Mouse (Mus musculus) layer of hippocampus, postnatal 36 days (tissue): ENCODE measurements around the gene Phlda1. TPM values are rescaled to one million over a fixed set of nuclear protein-coding genes. Genes with fewer than 3 reads are reported as not detected.
"Not testable (repeated sequence)": the region's sequence is repeated elsewhere in the genome, so short reads cannot be mapped to it uniquely, and the experiment has no call there.

Source experiments
- DNase-seq, 2 experiments: peaks; one replicate each; pipeline ENCODE4 v3.0.0; 2022
- total RNA-seq, 2 experiments: library from RNA; stranded (reverse); gene quantifications; 2 replicates each; pipeline ENCODE4 v1.2.3; 2021

Phlda1 gene
- 10 to 100 TPM; 18.1 to 19.1 TPM for total RNA-seq

DNA sequence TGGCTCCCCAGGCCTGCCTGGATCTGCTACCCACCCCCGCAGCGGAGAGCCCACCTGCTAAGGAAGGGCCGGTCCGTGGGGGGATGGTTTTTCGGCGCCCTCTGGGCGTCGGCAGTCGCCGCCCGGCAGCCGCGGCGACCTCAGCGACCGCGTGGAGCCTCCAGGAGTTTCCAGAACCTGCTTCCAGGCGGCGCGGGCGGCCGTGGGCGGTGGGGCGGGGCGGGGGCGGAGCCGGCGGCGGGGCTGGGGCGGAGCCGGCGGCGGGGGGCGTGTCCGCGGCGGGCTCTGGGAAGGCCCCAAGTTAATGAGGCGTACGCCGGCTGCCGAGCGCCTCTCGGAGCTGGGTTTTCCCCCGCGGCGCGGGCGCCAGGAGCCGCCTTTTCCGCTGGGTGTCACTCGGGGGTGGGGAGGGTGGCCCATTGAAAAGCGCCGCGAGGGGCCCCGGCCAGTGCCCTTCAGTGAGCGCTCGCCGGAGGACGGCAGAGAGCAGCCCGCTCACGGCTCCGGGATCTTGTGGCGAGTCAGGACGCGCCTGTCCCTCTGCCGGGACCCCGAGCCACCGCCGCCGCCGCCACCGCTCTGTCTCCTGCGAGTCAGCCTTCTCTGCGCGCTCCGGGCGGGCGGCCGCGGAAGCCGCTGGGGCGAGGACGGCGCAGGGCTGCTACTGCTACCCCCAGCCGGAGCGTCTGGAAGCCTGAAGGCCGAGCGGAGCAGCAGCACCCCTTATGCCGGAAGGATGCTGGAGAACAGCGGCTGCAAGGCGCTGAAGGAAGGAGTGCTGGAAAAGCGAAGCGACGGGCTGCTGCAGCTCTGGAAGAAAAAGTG is at the start of gene Phlda1:
TSS of gene Phlda1 (plus strand) at position 186 of the 825 bp plus-strand sequence.
- peak; percentile 94 for DNase-seq

DNA sequence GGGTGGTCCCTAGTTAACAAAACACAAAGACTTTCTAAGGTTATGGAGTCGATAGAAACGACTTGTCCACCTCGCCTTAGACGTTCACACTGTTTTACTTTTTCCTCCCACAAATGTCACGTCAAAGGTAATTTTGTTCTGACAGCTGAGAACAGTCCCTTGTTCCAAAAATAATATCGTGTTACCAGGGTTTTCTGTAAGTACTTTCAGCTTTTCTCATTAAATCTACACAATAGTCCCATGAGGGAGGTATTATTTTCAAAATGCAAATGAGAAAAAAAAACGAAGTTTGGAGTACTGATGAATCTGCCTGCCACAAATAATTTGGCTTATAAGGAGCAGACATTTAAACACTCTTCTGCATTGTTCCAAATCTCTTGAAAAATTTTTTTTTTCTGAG is 48.0 kb upstream of the Phlda1 start:
- DNase-seq: no peak

DNA sequence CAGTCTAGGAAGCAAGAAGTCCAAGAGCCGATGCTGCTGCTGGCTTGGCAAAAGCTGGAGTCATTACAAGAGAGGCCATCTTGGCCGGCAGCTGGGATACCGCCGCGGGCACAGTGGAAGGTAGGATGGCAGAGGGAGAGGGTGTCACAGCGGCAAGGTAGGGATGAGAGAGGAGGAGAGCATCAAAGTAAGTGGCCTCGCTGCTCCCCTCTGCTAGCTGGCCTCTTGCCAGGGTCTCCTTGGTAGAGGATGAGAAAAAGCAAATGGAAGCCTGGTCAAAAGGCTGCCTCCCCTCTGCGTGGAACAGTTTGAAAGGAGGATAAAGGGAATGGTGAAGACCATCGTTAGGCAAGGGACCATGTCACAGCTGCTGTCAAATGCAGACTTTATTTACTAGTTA is 47.0 kb upstream of the Phlda1 start:
- no peak for DNase-seq

DNA sequence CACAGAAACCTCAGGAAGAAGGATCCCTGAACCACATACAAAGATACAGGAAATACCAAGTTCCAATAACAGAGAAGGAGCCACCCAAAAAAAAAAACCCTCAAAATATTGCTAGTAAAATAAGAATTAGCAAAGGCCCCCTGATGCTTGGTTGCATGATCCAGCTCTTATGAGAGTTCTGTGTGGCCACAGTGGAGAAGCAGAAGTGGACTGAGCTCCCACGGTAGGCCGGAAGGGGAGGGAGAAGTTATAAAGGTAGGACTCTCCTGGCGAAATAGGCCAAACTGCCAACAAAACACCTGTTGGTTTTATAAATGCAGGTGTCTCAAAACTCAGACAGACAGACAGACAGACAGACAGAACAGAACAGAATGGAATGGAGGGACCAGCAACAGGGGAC is 46.2 kb upstream of the Phlda1 start:
- no peak for DNase-seq

DNA sequence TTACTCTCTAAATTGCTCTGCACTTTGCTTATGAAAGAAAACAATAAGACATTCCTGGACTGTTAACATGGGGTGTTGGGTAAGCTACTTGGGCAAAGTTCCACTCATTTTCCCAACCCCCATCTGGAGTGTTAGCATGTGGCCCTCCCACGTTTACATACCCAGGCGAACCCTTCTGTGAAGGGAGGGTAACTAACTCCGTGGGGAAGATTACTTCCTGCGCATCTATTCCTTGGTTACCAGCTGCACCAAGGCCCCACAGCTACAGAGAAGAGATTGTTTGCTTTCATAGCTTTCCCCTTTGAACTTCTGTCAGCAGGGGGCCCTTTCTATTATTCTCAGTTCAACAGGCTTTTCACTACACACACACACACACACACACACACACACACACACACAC is 45.7 kb upstream of the Phlda1 start:
- DNase-seq: no peak

DNA sequence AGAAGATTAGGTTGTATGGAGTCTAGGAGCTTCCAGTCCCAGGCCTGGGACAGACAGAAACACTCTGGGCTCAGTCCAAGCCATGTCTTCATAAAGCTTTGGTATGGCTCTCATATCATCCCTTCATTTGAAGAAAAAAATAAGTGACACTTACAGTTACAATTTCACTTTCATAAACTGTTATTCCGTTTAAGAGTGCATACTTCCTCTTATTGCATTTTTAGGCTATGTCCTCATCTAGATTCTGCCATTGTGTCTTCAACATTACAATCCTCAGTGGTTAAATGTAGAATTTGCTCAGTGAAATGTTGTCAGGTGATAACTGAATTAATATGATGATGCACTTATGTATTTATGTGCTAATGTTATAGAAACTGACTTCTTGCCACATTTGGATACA is 41.3 kb upstream of the Phlda1 start:
- DNase-seq: no peak

DNA sequence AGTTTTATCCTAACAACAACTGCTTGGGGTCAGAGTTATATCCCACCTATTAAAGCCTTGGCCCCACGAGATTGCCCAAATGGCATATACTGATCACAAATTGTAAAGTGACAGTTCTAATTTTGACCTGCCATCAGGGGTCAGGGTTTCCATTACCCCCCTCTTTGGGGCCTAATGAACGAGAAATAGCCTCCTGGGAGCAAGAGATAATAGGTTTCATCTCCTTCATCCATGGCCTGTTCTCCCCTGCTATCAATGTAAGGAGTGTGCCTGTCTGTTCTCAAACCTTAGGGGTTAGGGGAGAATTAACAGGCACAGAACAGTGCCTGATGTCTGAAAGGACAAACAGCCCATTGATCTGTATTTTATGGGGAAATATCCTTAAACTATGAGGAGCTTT is 40.7 kb upstream of the Phlda1 start:
- DNase-seq: no peak

DNA sequence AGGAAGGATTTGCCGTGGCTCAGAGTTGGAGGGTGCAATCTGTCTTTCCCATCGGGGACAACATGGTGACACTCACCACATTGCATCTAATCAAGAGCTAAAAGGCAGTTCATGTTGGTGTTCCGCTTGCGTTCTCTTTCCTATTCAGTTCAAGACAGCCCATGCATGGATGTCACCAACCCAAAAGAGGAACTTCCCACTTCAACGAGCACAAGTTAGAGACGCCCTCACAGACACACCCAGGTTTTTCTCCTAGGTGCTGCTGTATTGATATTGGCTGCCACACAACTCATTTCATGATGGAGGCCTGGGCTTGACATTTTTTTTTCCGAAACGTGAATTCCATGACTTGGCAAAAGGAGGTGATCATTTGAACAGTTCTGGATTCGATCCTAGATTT is 34.9 kb upstream of the Phlda1 start:
- no peak for DNase-seq

DNA sequence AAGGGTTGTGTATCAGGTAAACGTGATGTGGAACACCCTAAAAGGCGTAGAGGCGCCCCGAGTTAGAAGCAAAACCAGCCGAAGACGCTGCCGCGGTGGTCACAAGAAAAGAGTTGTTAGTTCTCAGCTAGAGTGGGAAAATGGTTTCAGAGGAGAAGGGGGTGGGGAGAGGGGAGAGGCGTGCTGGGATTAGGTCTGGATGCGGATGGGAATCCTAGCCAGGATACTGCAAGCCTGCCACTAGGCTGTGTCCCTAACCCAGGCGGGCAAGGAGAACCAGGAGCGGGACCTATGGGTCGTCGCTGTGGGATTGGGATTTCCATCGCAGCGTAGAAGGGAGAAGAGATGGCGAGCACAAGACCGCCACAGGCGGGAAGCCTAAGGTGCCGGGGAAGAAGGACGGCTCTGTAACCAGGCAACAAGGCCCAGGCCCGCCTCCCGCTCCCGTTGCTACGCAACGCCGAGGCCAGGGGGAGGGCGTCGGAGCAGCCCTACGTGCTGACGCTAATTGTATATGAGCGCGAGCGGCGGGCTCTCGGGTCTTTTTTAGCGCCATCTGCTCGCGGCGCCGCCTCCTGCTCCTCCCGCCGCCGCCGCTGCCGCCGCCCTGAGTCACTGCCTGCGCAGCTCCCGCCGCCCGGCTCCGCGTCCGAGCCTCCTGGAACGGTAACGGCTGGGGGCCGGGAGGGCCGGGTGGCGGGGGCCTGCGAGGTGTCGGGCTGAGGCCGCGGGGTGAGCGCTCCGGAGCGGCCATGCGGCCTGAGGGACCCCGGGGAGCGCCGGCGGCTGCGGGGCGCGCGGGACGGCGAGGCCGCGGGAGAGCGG is 33.2 kb upstream of the Phlda1 start, which contains the start of gene Nap1l1:
TSS of gene Nap1l1 (plus strand) at position 538 of the 825 bp plus-strand sequence.
- peak; percentile 98 for DNase-seq

DNA sequence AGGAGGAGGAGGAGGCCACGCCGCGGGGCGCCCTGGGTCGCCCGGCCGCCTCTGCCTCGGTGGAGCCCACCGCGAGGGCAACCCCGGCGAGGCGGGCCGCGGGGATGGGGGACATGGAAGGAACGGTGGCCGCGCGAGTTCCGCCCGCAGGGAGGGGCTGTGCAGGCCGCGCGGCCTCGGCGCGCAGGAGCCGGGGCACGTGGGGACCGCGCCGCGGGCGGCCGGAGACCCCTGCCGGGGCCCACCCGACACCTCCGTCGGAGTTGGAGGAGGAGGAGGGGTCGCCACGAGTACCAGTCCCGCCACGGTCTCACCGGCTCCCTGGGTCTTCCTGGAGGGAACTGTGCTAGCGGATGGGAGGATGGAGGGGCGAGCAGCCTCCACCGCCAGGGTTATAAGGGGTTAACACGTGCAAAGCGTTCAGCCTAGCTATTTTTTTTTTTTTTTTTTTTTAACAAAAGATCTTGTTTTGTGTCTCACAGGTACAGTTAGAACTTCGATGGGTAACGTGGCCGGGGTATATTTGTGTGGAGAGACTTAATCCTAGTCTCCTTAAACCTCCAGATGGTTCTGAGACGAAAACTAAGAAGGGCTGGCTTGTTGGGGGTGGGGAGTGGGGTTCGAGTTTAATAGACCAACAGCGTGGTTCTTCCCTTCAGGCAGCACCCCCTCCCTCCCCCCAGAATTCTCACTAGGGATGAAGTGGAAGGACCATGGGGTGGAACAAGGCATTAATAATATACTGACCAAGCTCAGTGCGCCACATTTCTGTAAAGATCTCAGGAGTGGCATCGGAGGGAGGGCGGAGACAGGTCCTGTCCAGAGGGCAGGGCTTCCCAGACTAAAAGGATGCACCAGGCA is 32.3 kb upstream of the Phlda1 start:
- DNase-seq: peak in 1 of 2 experiments; percentile 49

DNA sequence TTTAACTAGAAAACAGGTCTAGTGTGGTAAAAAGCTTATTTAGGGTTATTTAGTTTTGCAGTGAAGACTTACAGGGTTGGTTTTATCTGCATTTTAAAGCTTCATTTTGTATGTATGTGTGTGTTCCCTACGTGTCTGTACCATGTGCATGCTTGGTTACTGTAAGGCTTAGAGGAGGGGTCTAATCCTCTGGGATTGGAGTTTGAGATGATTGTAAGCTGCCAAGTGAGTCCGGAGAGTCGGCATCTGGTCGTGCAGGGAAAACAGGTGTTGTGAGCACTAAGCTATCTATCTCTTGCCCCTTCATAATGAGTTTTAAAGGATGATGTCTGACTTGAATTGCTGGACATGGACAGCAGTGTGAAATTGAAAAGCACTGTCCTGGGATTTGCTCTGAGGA is 29.8 kb upstream of the Phlda1 start:
- no peak for DNase-seq

DNA sequence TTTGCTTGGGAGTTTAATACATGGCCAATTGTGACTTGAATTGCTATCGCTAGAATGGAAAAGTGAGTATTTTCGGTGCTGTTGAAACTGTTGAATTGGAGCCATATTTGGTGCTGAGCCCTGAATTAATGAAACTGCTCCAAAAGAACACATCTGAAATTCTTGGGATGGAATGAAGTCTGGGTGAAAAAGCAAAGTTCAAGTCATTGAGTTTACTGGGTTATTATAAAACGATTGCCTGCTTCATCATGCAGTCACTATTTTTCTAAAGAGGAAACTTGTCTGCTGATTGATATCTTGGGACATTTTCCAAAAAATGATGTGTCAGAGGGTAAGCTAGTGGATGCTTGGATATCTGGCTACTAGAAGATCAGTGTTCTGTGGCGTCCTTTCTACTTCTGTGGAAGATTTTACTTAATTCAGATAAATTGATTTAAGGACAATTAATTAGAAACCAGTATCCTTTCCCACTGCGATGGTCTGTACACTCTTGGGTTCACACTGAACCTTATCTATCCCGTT is 29.0 kb upstream of the Phlda1 start:
- DNase-seq: no peak

DNA sequence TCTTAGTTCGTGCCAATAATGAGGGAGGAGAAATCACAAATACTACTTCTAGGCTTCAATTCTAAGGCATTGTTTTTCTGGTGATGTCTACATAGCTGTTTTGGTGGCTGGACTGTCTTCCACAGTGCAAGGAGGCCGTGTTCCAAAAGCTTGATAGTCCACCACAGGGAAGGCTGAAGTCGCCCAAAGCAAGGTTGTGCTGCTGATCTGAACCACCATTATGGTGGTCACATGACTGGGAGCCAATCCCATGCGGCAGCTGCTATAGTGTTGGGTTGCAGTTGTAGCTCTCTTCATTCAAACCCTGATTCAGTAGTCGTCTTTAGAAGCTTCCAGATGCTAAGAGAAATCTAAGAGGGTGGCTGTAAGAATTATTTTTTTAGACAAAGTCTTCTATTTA is 26.5 kb upstream of the Phlda1 start:
- no peak for DNase-seq

DNA sequence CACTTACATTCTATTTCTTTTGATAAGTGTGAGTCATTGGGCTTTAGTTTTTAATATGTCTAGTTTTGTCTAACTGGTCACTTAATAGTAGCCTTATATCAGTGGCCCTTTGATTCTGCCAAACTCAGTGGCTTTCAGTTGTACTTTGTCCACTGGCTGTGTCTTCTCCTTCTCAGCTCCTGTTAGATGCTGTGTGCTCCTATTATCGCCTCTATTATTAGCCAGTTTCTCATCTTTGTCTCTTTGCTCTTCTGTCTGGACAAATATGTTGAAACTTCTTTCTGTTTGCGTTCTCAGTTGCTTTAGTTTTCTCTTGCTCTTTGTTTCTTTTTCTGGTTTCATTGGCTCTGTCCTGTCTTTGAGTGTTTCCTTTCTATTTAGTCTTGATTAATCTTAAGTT is 23.4 kb upstream of the Phlda1 start:
- no peak for DNase-seq

DNA sequence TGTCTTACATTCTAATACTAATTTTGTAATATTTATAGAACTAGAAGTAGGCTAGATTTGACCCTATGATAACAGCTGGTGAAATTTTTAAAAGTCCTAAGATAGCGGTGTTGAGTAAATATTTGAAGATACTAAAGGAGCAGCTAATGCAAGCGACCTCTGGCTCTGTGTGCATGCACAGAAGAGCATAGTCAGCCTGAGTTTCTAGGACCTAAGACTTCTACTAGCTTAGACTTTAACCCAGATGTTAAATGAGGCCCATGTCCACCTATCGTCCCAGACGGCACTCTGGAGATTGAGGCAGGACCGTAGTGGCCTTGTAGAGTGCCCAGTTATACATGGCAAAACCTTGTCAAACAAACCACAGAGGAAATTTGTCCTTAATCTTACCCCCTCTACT is 22.0 kb upstream of the Phlda1 start:
- no peak for DNase-seq

DNA sequence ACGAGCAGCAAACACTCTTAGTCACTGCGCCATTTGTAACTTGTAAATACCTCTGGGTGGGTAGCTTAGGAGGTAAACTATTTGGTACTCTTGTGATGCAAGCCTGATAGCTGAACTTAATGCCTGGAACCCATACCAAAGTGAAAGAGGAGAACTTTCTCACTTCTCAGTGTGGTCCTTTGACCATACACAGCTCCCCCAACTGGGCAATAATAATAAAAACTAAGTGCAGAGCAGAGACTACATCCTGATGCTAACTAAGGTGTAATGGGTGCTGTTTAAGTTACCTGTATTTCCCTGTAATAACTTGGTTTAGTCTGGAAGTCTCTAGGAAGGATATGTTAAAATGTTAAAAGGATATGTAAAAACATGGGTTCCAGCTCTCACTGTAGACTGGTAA is 17.3 kb upstream of the Phlda1 start:
- DNase-seq: no peak

DNA sequence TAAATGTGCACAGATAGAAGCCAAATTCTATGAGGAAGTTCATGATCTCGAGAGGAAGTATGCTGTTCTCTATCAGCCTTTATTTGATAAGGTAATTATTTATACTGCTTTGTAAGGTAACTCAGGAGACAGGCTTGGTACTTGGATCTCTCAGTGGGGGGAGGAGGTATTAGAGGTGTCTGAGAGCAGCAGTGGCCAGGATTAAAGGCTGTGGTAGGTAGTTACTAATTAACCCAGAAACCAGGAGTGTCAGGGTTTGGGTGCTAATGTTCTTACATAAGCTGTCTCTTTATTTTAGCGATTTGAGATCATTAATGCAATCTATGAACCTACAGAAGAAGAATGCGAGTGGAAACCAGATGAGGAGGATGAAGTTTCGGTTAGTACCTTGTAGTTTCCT is 16.0 kb upstream of the Phlda1 start:
- DNase-seq: not testable (repeated sequence)

DNA sequence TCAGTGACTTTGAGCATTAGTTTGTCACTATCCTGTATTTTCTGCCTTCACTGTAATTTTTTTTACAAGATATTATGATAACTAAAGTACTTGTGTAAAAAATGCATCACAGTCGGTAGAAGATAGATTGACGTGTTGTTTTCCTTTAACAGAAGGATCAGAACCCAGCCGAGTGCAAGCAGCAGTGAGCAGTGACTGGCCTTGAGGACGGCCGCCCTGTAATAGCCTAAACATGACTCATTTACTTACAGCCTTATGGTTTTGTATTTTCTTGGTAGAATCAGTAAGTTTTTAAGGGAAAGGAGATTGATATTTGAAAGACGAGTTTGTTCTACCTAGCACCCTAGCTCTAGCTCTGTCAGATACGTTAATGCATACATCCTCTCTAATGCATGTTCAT is 10.2 kb upstream of the Phlda1 start:
- DNase-seq: no peak

DNA sequence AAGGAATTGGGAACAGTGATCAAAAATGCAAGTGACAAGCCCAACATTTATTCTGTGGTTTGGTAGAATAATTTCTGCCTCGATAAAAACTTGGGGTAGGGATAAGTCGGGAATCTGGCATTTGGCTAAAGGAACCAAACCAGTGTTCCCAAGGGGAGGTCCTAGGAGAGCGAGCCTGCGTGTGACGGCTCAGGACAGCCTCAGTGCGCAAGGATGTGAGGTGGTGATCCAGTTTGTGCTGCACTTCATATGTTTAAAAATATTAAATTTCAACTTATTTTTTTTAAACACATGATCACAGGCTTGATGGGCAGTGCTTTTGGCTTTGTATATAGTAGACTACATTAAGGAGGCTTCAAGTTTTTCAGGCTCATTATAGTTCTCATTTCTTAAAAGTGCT is 6.2 kb upstream of the Phlda1 start:
- no peak for DNase-seq

DNA sequence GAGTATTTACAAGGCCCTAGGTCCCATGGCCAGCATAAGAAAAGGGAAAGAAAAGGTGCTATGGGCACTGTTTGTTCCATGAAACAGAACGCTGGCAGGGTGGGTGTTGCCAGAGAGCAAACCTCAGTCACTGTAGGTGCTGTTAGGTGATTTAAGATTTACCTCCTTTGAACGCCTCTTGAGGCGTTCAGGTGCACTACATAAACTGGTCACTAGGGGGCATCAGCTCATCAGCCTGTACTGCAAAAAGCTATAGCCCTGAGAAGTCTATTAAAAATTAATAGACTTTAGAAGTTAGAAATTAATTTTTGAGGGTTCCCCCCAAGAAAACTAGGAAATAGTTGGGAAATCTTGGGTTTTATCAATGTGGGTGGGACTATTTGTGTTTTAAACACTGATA is 3.0 kb upstream of the Phlda1 start:
- peak; percentile 52 to 60 for DNase-seq

DNA sequence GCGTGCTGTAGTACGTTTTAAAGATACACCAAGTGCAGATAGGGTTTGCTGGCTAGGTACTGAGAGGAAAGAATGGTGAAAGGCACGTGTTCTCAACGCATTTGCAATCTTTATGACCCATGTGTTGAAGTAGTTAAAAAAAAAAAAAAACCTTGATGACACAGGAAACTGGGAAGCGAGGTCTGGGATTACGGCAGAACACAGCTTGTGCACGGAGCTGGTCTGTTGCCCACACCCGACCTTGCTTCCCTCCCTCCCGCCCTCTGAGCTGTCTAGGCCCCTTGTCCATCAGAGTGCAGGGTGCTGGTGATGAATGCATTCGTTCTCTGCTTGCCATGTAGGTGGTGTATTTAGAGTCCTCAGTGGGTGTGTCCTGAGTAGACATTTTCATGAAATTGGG is 2.4 kb upstream of the Phlda1 start:
- DNase-seq: no peak

DNA sequence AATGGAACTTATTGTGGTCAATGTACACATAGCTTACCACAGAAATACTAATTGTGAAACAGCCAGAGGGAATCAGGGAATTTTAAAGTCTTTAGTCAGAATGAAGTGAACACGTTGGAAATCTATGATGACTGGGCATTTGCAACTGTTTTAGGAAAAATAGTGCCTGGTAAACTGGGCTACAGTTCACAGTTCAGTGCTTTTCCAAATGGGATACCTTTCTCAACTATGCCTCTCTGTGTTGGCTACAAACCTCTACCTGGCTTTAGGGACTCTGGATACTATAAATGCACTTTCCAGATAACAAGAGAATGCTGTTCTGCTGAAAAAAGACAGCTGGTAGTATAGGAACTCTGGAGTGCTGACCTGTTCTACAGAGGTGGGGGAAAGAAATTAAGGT is 1.5 kb upstream of the Phlda1 start:
- DNase-seq: no peak

DNA sequence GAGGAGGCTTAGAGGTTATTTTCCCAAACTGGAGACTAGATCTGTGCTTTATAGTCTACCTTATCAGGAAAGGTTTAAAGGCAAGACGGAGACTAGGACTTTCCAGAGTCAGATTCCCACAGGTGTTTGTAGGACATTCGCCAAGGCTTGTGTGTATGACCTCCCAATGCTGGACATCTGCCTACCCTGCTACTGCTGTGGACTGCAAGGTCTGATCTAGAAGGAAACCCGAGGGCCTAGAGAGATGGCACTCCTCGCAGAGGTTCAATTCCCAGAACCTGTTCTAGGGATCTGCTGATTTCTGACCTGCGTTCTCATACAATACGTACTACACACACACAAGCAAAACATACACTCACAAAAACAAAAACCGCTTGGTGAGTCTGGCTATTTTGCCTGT is 680 bp upstream of the Phlda1 start:
- DNase-seq: no peak
